Comparison of ENCODE assay signal across 8 mouse cellular contexts in the genomic region with DNA sequence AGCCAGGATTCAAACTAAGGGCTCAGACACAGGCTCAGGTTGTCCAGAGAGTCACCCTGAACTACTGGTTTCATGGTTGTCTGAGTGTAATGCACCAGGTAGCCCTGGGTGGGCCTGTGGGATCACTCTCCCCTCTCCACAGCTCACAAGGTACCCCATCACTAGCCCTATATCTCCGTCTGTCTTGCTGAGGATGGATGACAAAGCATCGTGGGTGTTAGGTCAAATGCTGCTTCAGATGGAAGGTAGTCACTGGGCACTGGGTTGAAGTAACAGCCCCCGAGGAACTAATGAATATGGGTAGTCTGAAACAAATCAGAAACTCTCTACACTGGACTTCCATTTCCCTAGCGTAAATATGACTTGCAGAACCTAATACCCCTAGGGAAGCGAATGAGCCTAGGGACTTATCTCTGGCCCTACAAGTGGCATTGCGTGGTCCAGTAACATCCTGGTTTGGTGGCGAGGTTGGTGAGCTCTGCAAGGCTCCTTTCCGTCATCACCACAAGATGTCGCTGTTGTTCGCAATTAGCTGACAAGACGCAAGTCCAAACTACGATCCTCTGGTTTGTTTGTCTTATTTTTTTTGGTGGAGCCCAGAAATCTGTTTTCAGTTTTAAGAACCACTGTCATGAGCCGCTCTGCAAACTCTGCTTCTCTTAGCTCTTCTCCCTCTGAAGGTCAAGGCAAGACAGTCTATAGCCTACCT. TPM values are rescaled to one million over a fixed set of nuclear protein-coding genes. Genes with fewer than 3 reads are reported as not detected.
DNase-seq lines count a peak whose midpoint lies in the region; ATAC-seq and TF ChIP-seq lines count a peak whose summit lies in the region.

No protein-coding gene starts in this region.

- H3K4me3 ChIP-seq in E14TG2a.4 (replicated peaks; ENCODE audit: low read length) = 0 out of 2 replicates have a peak overlapping the region, but pooled peaks have one; percentile 7
- no peak overlapping the region for H3K4me3 ChIP-seq in forebrain, embryonic 12.5 days (replicated peaks)
- H3K4me3 ChIP-seq in layer of hippocampus, adult 2 months = no peak overlapping the region
- no peak overlapping the region for H3K4me3 ChIP-seq in lung, embryonic 14.5 days (ENCODE audit: low read depth, low read length)

- H3K9ac ChIP-seq in forebrain, embryonic 12.5 days = no peak overlapping the region
- H3K9ac ChIP-seq in lung, embryonic 14.5 days = no peak overlapping the region

- H3K36me3 ChIP-seq in E14TG2a.4 (ENCODE audit: insufficient read depth, low read length) = no peaks in the 10 kb centered on the region
- no peaks in the 10 kb centered on the region for H3K36me3 ChIP-seq in forebrain, embryonic 12.5 days (replicated peaks)
- no peaks in the 10 kb centered on the region for H3K36me3 ChIP-seq in lung, embryonic 14.5 days (ENCODE audit: insufficient read depth)

- peaks cover 22% of the 10 kb centered on the region for H3K4me1 ChIP-seq in E14TG2a.4 (replicated peaks; ENCODE audit: low read depth, low read length)
- H3K4me1 ChIP-seq in forebrain, embryonic 12.5 days = no peaks in the 10 kb centered on the region
- H3K4me1 ChIP-seq in lung, embryonic 14.5 days (ENCODE audit: insufficient read depth) = no peaks in the 10 kb centered on the region

- peak; percentile 87 for DNase-seq in c-Kit-positive CD71-negative TER-119-negative erythroid progenitor cells, embryonic 14.5 days (ENCODE audit: low read depth)
- peak; percentile 85 to 89 for DNase-seq in heart, postnatal 10 days
- peak; percentile 67 to 80 for DNase-seq in layer of hippocampus, adult 2 months (ENCODE audit: low spot score in 2 of 2)
- peak; percentile 96 for DNase-seq in lung, embryonic 14.5 days
- peak; percentile 51 for DNase-seq in testis, postnatal 14 days (ENCODE audit: low spot score)

- no peak overlapping the region for H3K27ac ChIP-seq in forebrain, embryonic 12.5 days
- H3K27ac ChIP-seq in layer of hippocampus, adult 2 months = no peak overlapping the region
- H3K27ac ChIP-seq in lung, embryonic 14.5 days (ENCODE audit: low read depth) = no peak overlapping the region

- 0 out of 2 replicates have a peak, but pooled peaks cover 3% of the 10 kb centered on the region for H3K27me3 ChIP-seq in E14TG2a.4 (ENCODE audit: insufficient read depth, low read length)
- no peaks in the 10 kb centered on the region; the same call in 1 of the 2 replicates for H3K27me3 ChIP-seq in forebrain, embryonic 12.5 days
- H3K27me3 ChIP-seq in lung, embryonic 14.5 days (ENCODE audit: insufficient read depth, low read length) = no peaks in the 10 kb centered on the region

- intact Hi-C loops in heart, postnatal 10 days (cut with DNase I) = loop anchor here (1.0 to 2.0 kb wide), 3 partner anchors 56 to 130 kb away; no protein-coding TSS in a partner anchor

- 23% methylated on average over 13 of the region's 13 CpGs for WGBS in forebrain, embryonic 12.5 days
- 14% methylated on average over 13 of the region's 13 CpGs for WGBS in lung, embryonic 14.5 days

- 0 out of 2 replicates have a peak, but pooled peaks cover 5% of the 10 kb centered on the region for H3K9me3 ChIP-seq in E14TG2a.4 (ENCODE audit: low read length)
- H3K9me3 ChIP-seq in forebrain, embryonic 12.5 days = no peaks in the 10 kb centered on the region
- H3K9me3 ChIP-seq in lung, embryonic 14.5 days (ENCODE audit: low read depth, low read length) = no peaks in the 10 kb centered on the region

- no peak overlapping the region; the same call in 1 of the 2 replicates for H3K4me2 ChIP-seq in forebrain, embryonic 12.5 days
- H3K4me2 ChIP-seq in lung, embryonic 14.5 days = no peak overlapping the region

- TF ChIP-seq CTCF in E14TG2a.4 (conservative IDR thresholded peaks at IDR 0.05; ENCODE audit: low read length) = peak; percentile 85
- TF ChIP-seq CTCF in layer of hippocampus, adult 2 months (conservative IDR thresholded peaks at IDR 0.05) = peak; percentile 95
- peak; percentile 94 for TF ChIP-seq CTCF in lung, embryonic 14.5 days (IDR thresholded peaks at IDR 0.05; ENCODE audit: low read depth)

- peak; percentile 33; the same call in 1 of the 2 replicates for ATAC-seq in forebrain, embryonic 12.5 days (ENCODE audit: low FRiP score)
- peak; percentile 55; the same call in 1 of the 2 replicates for ATAC-seq in lung, embryonic 14.5 days (ENCODE audit: insufficient read depth)
- ATAC-seq in neutrophil, adult 5-6 weeks (ENCODE audit: extremely low read depth, insufficient number of reproducible peaks, low FRiP score, poor library complexity, severe bottlenecking) = peak; percentile 89

RNA-seq across cellular contexts. Expression of gene Rd3, which starts 12.2 kb away (rescaled TPM):
- 2.2 and 2.3 TPM in 2 replicates for polyA plus RNA-seq in forebrain, embryonic 12.5 days (2016; fragmentation: Nextera tagmentation; extraction: Ambion mirVana)
- under 1 TPM; 0.67 to 0.84 TPM for total RNA-seq in heart, postnatal 10 days (2021)
- under 1 TPM; 0.33 to 0.44 TPM for total RNA-seq in layer of hippocampus, adult 2 months (2021)
- 0.45 and 1.8 TPM in 2 replicates for polyA plus RNA-seq in lung, embryonic 14.5 days (2014; fragmentation: Nextera tagmentation; extraction: Ambion mirVana)
- total RNA-seq in neutrophil, adult 5-6 weeks (2017) = 0.23 and 0.25 TPM in 2 replicates

RNA-seq across cellular contexts. Expression of gene Slc30a1, which starts 58.4 kb away (rescaled TPM):
- 2.4 and 4.2 TPM in 2 replicates for polyA plus RNA-seq in forebrain, embryonic 12.5 days (2016; fragmentation: Nextera tagmentation; extraction: Ambion mirVana)
- total RNA-seq in heart, postnatal 10 days (2021) = 10 to 100 TPM; 26.3 to 31.3 TPM
- total RNA-seq in layer of hippocampus, adult 2 months (2021) = 10 to 100 TPM; 35.5 to 37.1 TPM
- polyA plus RNA-seq in lung, embryonic 14.5 days (2014; fragmentation: Nextera tagmentation; extraction: Ambion mirVana) = 2.9 and 3.9 TPM in 2 replicates
- 9.3 and 9.7 TPM in 2 replicates for total RNA-seq in neutrophil, adult 5-6 weeks (2017)

Comparison
In these comparisons a context has a peak if more than half of its experiments do, and no peak if none do; other contexts are left out.
1. ATAC-seq: peak in every context shown above with its lines; median percentile 89 in neutrophil, adult 5-6 weeks; 55 in lung, embryonic 14.5 days; 33 in forebrain, embryonic 12.5 days.